Mouse (Mus musculus): Measurements from ENCODE around the gene Lgals12.

- TF ChIP-seq CTCF (IDR thresholded peaks at IDR 0.05; ENCODE audit: extremely low read depth, insufficient read depth, insufficient read length, insufficient replicate concordance) (no peak), POLR2A (IDR thresholded peaks at IDR 0.05; ENCODE audit: low read depth, low read length) (no peak)
These were observed 52.1 kb downstream of the Lgals12 start for GRCm38 (mm10) chr19:7554881-7555280.
